Comparison of ENCODE assay signal across 8 mouse cellular contexts in genomic region chr11:88180467-88180958, GRCm38 (mm10). TPM values are rescaled to one million over a fixed set of nuclear protein-coding genes. Genes with fewer than 3 reads are reported as not detected.
DNase-seq lines count a peak whose midpoint lies in the region; ATAC-seq lines count a peak whose summit lies in the region.

No protein-coding gene starts in this region.

- no peaks in the 10 kb centered on the region for H3K9me3 ChIP-seq in embryonic facial prominence, embryonic 13.5 days
- H3K9me3 ChIP-seq in hindbrain, embryonic 10.5 days = no peaks in the 10 kb centered on the region
- H3K9me3 ChIP-seq in midbrain, embryonic 11.5 days (ENCODE audit: control insufficient read depth, low read length) = no peaks in the 10 kb centered on the region

- H3K4me3 ChIP-seq in embryonic facial prominence, embryonic 13.5 days = 0 out of 2 replicates have a peak overlapping the region, but pooled peaks have one; percentile 13
- peak overlapping the region; percentile 21 for H3K4me3 ChIP-seq in hindbrain, embryonic 10.5 days
- no peak overlapping the region for H3K4me3 ChIP-seq in midbrain, embryonic 11.5 days (ENCODE audit: low read depth, low read length)

- no peaks in the 10 kb centered on the region for H3K27me3 ChIP-seq in embryonic facial prominence, embryonic 13.5 days
- H3K27me3 ChIP-seq in hindbrain, embryonic 10.5 days (ENCODE audit: insufficient read depth, poor library complexity, severe bottlenecking) = peaks cover 4% of the 10 kb centered on the region; the same call in 1 of the 2 replicates
- no peaks in the 10 kb centered on the region; the same call in 1 of the 2 replicates for H3K27me3 ChIP-seq in midbrain, embryonic 11.5 days (ENCODE audit: control insufficient read depth, insufficient read depth, low read length)

- H3K9ac ChIP-seq in embryonic facial prominence, embryonic 13.5 days = peak overlapping the region; percentile 51; the same call in 1 of the 2 replicates
- H3K9ac ChIP-seq in midbrain, embryonic 11.5 days (ENCODE audit: low read length) = peak overlapping the region; percentile 45; the same call in 1 of the 2 replicates

- H3K4me1 ChIP-seq in embryonic facial prominence, embryonic 13.5 days = peaks cover 43% of the 10 kb centered on the region
- peaks cover 66% of the 10 kb centered on the region for H3K4me1 ChIP-seq in hindbrain, embryonic 10.5 days (replicated peaks)
- H3K4me1 ChIP-seq in midbrain, embryonic 11.5 days (ENCODE audit: control insufficient read depth, insufficient read depth, low read length) = peaks cover 19% of the 10 kb centered on the region

- peaks cover 38% of the 10 kb centered on the region for H3K36me3 ChIP-seq in embryonic facial prominence, embryonic 13.5 days
- H3K36me3 ChIP-seq in hindbrain, embryonic 10.5 days = peaks cover 56% of the 10 kb centered on the region
- peaks cover 5% of the 10 kb centered on the region; the same call in 1 of the 2 replicates for H3K36me3 ChIP-seq in midbrain, embryonic 11.5 days (ENCODE audit: control insufficient read depth, insufficient read depth, low read length)

- WGBS in embryonic facial prominence, embryonic 13.5 days = 7% methylated on average over 6 of the region's 6 CpGs
- 16% methylated on average over 6 of the region's 6 CpGs for WGBS in hindbrain, embryonic 10.5 days
- 16% methylated on average over 6 of the region's 6 CpGs for WGBS in midbrain, embryonic 11.5 days

- DNase-seq in kidney, postnatal 10 days = peak; percentile 60
- DNase-seq in kidney, adult 9 months = no peak
- no peak for DNase-seq in hindbrain, embryonic 10.5 days (ENCODE audit: low spot score)
- DNase-seq in midbrain, embryonic 11.5 days (ENCODE audit: low spot score, missing footprints) = no peak
- DNase-seq in spleen, adult 18-20 months = no peak
- no peak for DNase-seq in right cerebral cortex, postnatal 14 days
- DNase-seq in cerebellum, adult 8-10 months = no peak

- H3K27ac ChIP-seq in embryonic facial prominence, embryonic 13.5 days = peak overlapping the region; percentile 93
- peak overlapping the region; percentile 85 for H3K27ac ChIP-seq in hindbrain, embryonic 10.5 days
- peak overlapping the region; percentile 25; the same call in 1 of the 2 replicates for H3K27ac ChIP-seq in midbrain, embryonic 11.5 days (ENCODE audit: low read depth, low read length)

- peak overlapping the region; percentile 47 for H3K4me2 ChIP-seq in embryonic facial prominence, embryonic 13.5 days
- H3K4me2 ChIP-seq in midbrain, embryonic 11.5 days = no peak overlapping the region

- peak; percentile 56 for ATAC-seq in embryonic facial prominence, embryonic 13.5 days (ENCODE audit: insufficient number of reproducible peaks, insufficient read depth, low FRiP score, low TSS enrichment, low read depth)
- 0 out of 2 replicates have a peak, but pooled peaks have one; percentile 36 for ATAC-seq in midbrain, embryonic 11.5 days (ENCODE audit: low FRiP score)

RNA-seq across cellular contexts. Expression of gene Mrps23, which starts 23.7 kb away (rescaled TPM):
- polyA plus RNA-seq in embryonic facial prominence, embryonic 13.5 days (2015; fragmentation: Nextera tagmentation; extraction: Ambion mirVana) = 64.1 and 69.4 TPM in 2 replicates
- polyA plus RNA-seq in hindbrain, embryonic 10.5 days (2016; fragmentation: Nextera tagmentation; extraction: Ambion mirVana) = 72.2 and 74.1 TPM in 2 replicates
- polyA plus RNA-seq in midbrain, embryonic 11.5 days (2014; fragmentation: Nextera tagmentation; extraction: Ambion mirVana) = 88.8 TPM in 2 replicates

Comparison
In these comparisons a context has a peak if more than half of its experiments do, and no peak if none do; other contexts are left out.
1. H3K27ac ChIP-seq: peak in every context shown above with its lines; median percentile 93 in embryonic facial prominence, embryonic 13.5 days; 85 in hindbrain, embryonic 10.5 days; 25 in midbrain, embryonic 11.5 days.